Mouse (Mus musculus): ENCODE data around the gene Olfr147.

Olfr147 gene

GRCm38 (mm10) chr9:38401398-38401797 is at the start of gene Olfr147:
TSS of gene Olfr147 (plus strand) at chr9:38401698.
- TF ChIP-seq GATA4 (IDR thresholded peaks at IDR 0.05; ENCODE audit: insufficient replicate concordance, low read length) = no peak

- no peak for TF ChIP-seq GATA4 (IDR thresholded peaks at IDR 0.05; ENCODE audit: insufficient replicate concordance, low read length)
Observed at GRCm38 (mm10) chr9:38366596-38366995, 34.9 kb upstream of the Olfr147 start, which contains the start of gene Olfr250. TSS of gene Olfr250 (plus strand) at chr9:38366896.

- TF ChIP-seq GATA4 (IDR thresholded peaks at IDR 0.05; ENCODE audit: insufficient replicate concordance, low read length) = no peak
Observed at GRCm38 (mm10) chr9:38376786-38377185, 24.7 kb upstream of the Olfr147 start, which contains the start of gene Olfr251. TSS of gene Olfr251 (plus strand) at chr9:38377086.

- no peak for TF ChIP-seq GATA4 (IDR thresholded peaks at IDR 0.05; ENCODE audit: insufficient replicate concordance, low read length)
Observed at GRCm38 (mm10) chr9:38423801-38424200, 22.3 kb downstream of the Olfr147 start.

GRCm38 (mm10) chr9:38427026-38427425 is 25.5 kb downstream of the Olfr147 start:
- no peak for TF ChIP-seq GATA4 (IDR thresholded peaks at IDR 0.05; ENCODE audit: insufficient replicate concordance, low read length)

GRCm38 (mm10) chr9:38429155-38429554 is 27.7 kb downstream of the Olfr147 start, which contains the start of gene Olfr901:
TSS of gene Olfr901 (plus strand) at chr9:38429455.
- no peak for TF ChIP-seq GATA4 (IDR thresholded peaks at IDR 0.05; ENCODE audit: insufficient replicate concordance, low read length)

- TF ChIP-seq GATA4 (IDR thresholded peaks at IDR 0.05; ENCODE audit: insufficient replicate concordance, low read length) = no peak
Observed at GRCm38 (mm10) chr9:38447352-38447751, 45.9 kb downstream of the Olfr147 start, which contains the start of gene Olfr902. TSS of gene Olfr902 (plus strand) at chr9:38447652.
